Mouse (Mus musculus): ENCODE measurements around the gene Chd6. TPM values are rescaled to one million over a fixed set of nuclear protein-coding genes. Genes with fewer than 3 reads are reported as not detected.

Chd6 gene
- polyA plus RNA-seq, 1 experiment, result 5.1 TPM

DNA sequence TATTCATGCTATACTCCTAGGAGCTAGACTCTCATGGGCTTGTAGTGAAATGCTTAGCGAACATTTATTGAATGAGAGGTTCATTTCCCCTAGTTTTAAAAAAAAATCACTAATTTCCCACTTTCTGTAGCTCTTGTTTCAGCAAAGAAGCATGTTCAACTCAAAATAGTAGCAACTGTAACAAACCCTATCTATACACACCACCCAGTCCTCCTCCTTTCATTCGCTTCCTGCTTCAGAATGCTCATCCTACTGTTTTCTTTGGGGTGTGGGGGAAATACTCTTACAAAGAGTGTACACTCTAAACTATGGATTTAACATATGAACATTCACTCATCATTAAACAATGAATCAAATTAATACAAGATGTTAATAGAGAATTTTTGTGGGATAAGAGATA lies 43.3 kb downstream of the Chd6 start:
- no peaks in the 10 kb centered on the region for H3K27me3 ChIP-seq (ENCODE audit: control insufficient read depth, insufficient read depth, insufficient read length)
- TF ChIP-seq TCF3 (IDR thresholded peaks at IDR 0.05; ENCODE audit: insufficient read length, low read depth) (no peak), MYOD1 (IDR thresholded peaks at IDR 0.05; ENCODE audit: control insufficient read depth in 1 of 3, insufficient read length in 2 of 3, low read depth in 2 of 3) (no peak), POLR2AphosphoS2 (IDR thresholded peaks at IDR 0.05; ENCODE audit: insufficient read length, low read depth) (no peak), REST (IDR thresholded peaks at IDR 0.05; ENCODE audit: insufficient read depth, insufficient read length) (no peak), POLR2A (IDR thresholded peaks at IDR 0.05; ENCODE audit: insufficient read length, low read depth) (no peak), MYOG (IDR thresholded peaks at IDR 0.05; ENCODE audit: control insufficient read depth in 1 of 3, insufficient read depth in 1 of 3, insufficient read length in 2 of 3, low read depth in 2 of 3) (no peak), TCF12 (IDR thresholded peaks at IDR 0.05; ENCODE audit: insufficient read depth, poor library complexity, severe bottlenecking) (no peak), CEBPB (IDR thresholded peaks at IDR 0.05; ENCODE audit: insufficient read depth, poor library complexity, severe bottlenecking) (no peak), USF1 (IDR thresholded peaks at IDR 0.05; ENCODE audit: low read depth) (no peak), MAX (IDR thresholded peaks at IDR 0.05; ENCODE audit: low read depth) (no peak), SRF (IDR thresholded peaks at IDR 0.05; ENCODE audit: control insufficient read depth, insufficient read length, low read depth) (no peak), E2F4 (IDR thresholded peaks at IDR 0.05; ENCODE audit: insufficient read depth) (no peak)
- H3K4me2 ChIP-seq (ENCODE audit: low read depth), result no peak overlapping the region
- H3ac ChIP-seq (ENCODE audit: control insufficient read depth, insufficient read length), result no peak overlapping the region
- no peak overlapping the region for H3K4me3 ChIP-seq
- H3K79me2 ChIP-seq (ENCODE audit: control insufficient read depth, insufficient read depth), result peaks cover 56% of the 10 kb centered on the region
- no peaks in the 10 kb centered on the region for H3K36me3 ChIP-seq (ENCODE audit: control insufficient read depth, insufficient read depth)

GRCm38 (mm10) chr2:161064836-161065235 lies 44.0 kb downstream of the Chd6 start:
- peaks cover 53% of the 10 kb centered on the region for H3K79me2 ChIP-seq (ENCODE audit: control insufficient read depth, insufficient read depth)
- H3K27me3 ChIP-seq (ENCODE audit: control insufficient read depth, insufficient read depth, insufficient read length), result no peaks in the 10 kb centered on the region
- H3K4me2 ChIP-seq (ENCODE audit: low read depth), result no peak overlapping the region
- TF ChIP-seq CEBPB (IDR thresholded peaks at IDR 0.05; ENCODE audit: insufficient read depth, poor library complexity, severe bottlenecking) (no peak), SRF (IDR thresholded peaks at IDR 0.05; ENCODE audit: control insufficient read depth, insufficient read length, low read depth) (no peak), POLR2AphosphoS2 (IDR thresholded peaks at IDR 0.05; ENCODE audit: insufficient read length, low read depth) (no peak), TCF12 (IDR thresholded peaks at IDR 0.05; ENCODE audit: insufficient read depth, poor library complexity, severe bottlenecking) (no peak), USF1 (IDR thresholded peaks at IDR 0.05; ENCODE audit: low read depth) (no peak), TCF3 (IDR thresholded peaks at IDR 0.05; ENCODE audit: insufficient read length, low read depth) (no peak), POLR2A (IDR thresholded peaks at IDR 0.05; ENCODE audit: insufficient read length, low read depth) (no peak), MYOG (IDR thresholded peaks at IDR 0.05; ENCODE audit: control insufficient read depth in 1 of 3, insufficient read depth in 1 of 3, insufficient read length in 2 of 3, low read depth in 2 of 3) (no peak)
- H3ac ChIP-seq (ENCODE audit: control insufficient read depth, insufficient read length), result no peak overlapping the region
- no peak overlapping the region for H3K4me3 ChIP-seq
- H3K36me3 ChIP-seq (ENCODE audit: control insufficient read depth, insufficient read depth), result no peaks in the 10 kb centered on the region

GRCm38 (mm10) chr2:161058841-161059240 lies 50.0 kb downstream of the Chd6 start:
- TF ChIP-seq SRF (IDR thresholded peaks at IDR 0.05; ENCODE audit: control insufficient read depth, insufficient read length, low read depth) (no peak), TCF12 (IDR thresholded peaks at IDR 0.05; ENCODE audit: insufficient read depth, poor library complexity, severe bottlenecking) (no peak), USF1 (IDR thresholded peaks at IDR 0.05; ENCODE audit: low read depth) (no peak), MYOG (IDR thresholded peaks at IDR 0.05; ENCODE audit: control insufficient read depth in 1 of 3, insufficient read depth in 1 of 3, insufficient read length in 2 of 3, low read depth in 2 of 3) (no peak), CEBPB (IDR thresholded peaks at IDR 0.05; ENCODE audit: insufficient read depth, poor library complexity, severe bottlenecking) (no peak)
- Histone ChIP-seq H3K36me3 (ENCODE audit: control insufficient read depth, insufficient read depth) (no peaks in the 10 kb centered on the region), H3K4me2 (ENCODE audit: low read depth) (no peak overlapping the region), H3K4me3 (no peak overlapping the region), H3K79me2 (ENCODE audit: control insufficient read depth, insufficient read depth) (peaks cover 24% of the 10 kb centered on the region), H3ac (ENCODE audit: control insufficient read depth, insufficient read length) (no peak overlapping the region), H3K27me3 (ENCODE audit: control insufficient read depth, insufficient read depth, insufficient read length) (no peaks in the 10 kb centered on the region)

DNA sequence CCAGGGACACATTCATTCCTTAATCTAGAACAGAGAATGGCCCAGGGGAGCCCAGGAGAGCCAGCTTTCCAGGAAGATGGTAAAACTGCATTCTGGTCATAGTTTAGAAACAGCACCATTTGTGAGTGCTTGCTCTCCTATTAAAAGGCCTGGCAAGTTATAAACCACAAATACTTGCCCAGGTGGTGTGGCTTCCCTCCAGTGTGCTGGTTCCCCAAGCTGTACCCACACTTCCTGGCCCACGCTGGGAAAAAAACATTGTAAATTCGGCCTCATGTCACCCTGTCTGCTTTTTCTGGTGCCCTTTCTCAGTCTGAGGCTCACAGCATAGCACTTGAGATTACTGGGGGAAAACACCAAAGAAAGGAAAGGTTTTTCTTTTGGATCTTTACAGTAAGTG lies 55.1 kb downstream of the Chd6 start:
- Histone ChIP-seq H3K79me2 (ENCODE audit: control insufficient read depth, insufficient read depth) (no peaks in the 10 kb centered on the region), H3K36me3 (ENCODE audit: control insufficient read depth, insufficient read depth) (peaks cover 16% of the 10 kb centered on the region), H3ac (ENCODE audit: control insufficient read depth, insufficient read length) (no peak overlapping the region), H3K4me2 (ENCODE audit: low read depth) (no peak overlapping the region), H3K27me3 (ENCODE audit: control insufficient read depth, insufficient read depth, insufficient read length) (no peaks in the 10 kb centered on the region), H3K4me3 (no peak overlapping the region)
- TF ChIP-seq CEBPB (IDR thresholded peaks at IDR 0.05; ENCODE audit: insufficient read depth, poor library complexity, severe bottlenecking) (no peak), MYOD1 (IDR thresholded peaks at IDR 0.05; ENCODE audit: control insufficient read depth in 1 of 3, insufficient read length in 2 of 3, low read depth in 2 of 3) (no peak), MYOG (IDR thresholded peaks at IDR 0.05; ENCODE audit: control insufficient read depth in 1 of 3, insufficient read depth in 1 of 3, insufficient read length in 2 of 3, low read depth in 2 of 3) (no peak), E2F4 (IDR thresholded peaks at IDR 0.05; ENCODE audit: insufficient read depth) (no peak), POLR2AphosphoS2 (IDR thresholded peaks at IDR 0.05; ENCODE audit: insufficient read length, low read depth) (no peak), REST (IDR thresholded peaks at IDR 0.05; ENCODE audit: insufficient read depth, insufficient read length) (no peak), USF1 (IDR thresholded peaks at IDR 0.05; ENCODE audit: low read depth) (no peak), TCF3 (IDR thresholded peaks at IDR 0.05; ENCODE audit: insufficient read length, low read depth) (no peak), TCF12 (IDR thresholded peaks at IDR 0.05; ENCODE audit: insufficient read depth, poor library complexity, severe bottlenecking) (no peak), SRF (IDR thresholded peaks at IDR 0.05; ENCODE audit: control insufficient read depth, insufficient read length, low read depth) (no peak), POLR2A (IDR thresholded peaks at IDR 0.05; ENCODE audit: insufficient read length, low read depth) (no peak), MAX (IDR thresholded peaks at IDR 0.05; ENCODE audit: low read depth) (no peak)

DNA sequence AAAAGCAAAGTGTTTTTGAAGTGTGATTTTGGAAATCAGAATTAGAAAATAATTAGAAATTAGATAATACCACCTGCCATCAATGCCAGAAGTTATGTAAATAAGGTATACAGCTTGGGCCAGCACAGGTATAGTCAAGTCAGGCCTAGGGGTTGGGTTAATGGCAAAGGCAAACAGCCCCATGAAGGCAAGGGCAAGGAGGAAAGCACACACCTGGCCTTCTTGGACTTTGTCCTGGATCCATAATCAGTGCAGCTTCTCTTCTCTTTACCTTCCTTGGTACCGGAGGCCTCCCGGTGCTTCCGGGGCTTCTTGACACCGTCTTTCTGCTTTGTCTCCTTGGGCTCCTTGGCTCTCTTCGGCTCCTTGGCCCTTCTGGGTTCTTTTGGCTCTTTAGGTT lies 56.7 kb downstream of the Chd6 start:
- H3K4me3 ChIP-seq, result no peak overlapping the region
- no peaks in the 10 kb centered on the region for H3K27me3 ChIP-seq (ENCODE audit: control insufficient read depth, insufficient read depth, insufficient read length)
- H3K79me2 ChIP-seq (ENCODE audit: control insufficient read depth, insufficient read depth), result no peaks in the 10 kb centered on the region
- TF ChIP-seq USF1 (IDR thresholded peaks at IDR 0.05; ENCODE audit: low read depth), result no peak
- no peak for TF ChIP-seq MYOG (IDR thresholded peaks at IDR 0.05; ENCODE audit: control insufficient read depth in 1 of 3, insufficient read depth in 1 of 3, insufficient read length in 2 of 3, low read depth in 2 of 3)
- TF ChIP-seq POLR2AphosphoS2 (IDR thresholded peaks at IDR 0.05; ENCODE audit: insufficient read length, low read depth), result no peak
- no peak for TF ChIP-seq CEBPB (IDR thresholded peaks at IDR 0.05; ENCODE audit: insufficient read depth, poor library complexity, severe bottlenecking)
- TF ChIP-seq REST (IDR thresholded peaks at IDR 0.05; ENCODE audit: insufficient read depth, insufficient read length), result no peak
- no peak for TF ChIP-seq MYOD1 (IDR thresholded peaks at IDR 0.05; ENCODE audit: control insufficient read depth in 1 of 3, insufficient read length in 2 of 3, low read depth in 2 of 3)
- no peak for TF ChIP-seq MAX (IDR thresholded peaks at IDR 0.05; ENCODE audit: low read depth)
- no peak for TF ChIP-seq POLR2A (IDR thresholded peaks at IDR 0.05; ENCODE audit: insufficient read length, low read depth)
- no peak for TF ChIP-seq E2F4 (IDR thresholded peaks at IDR 0.05; ENCODE audit: insufficient read depth)
- TF ChIP-seq SRF (IDR thresholded peaks at IDR 0.05; ENCODE audit: control insufficient read depth, insufficient read length, low read depth), result no peak
- H3ac ChIP-seq (ENCODE audit: control insufficient read depth, insufficient read length), result no peak overlapping the region
- H3K4me2 ChIP-seq (ENCODE audit: low read depth), result no peak overlapping the region
- H3K36me3 ChIP-seq (ENCODE audit: control insufficient read depth, insufficient read depth), result peaks cover 19% of the 10 kb centered on the region
